Comparison of ENCODE assay signal across 9 mouse cellular contexts in the genomic region with DNA sequence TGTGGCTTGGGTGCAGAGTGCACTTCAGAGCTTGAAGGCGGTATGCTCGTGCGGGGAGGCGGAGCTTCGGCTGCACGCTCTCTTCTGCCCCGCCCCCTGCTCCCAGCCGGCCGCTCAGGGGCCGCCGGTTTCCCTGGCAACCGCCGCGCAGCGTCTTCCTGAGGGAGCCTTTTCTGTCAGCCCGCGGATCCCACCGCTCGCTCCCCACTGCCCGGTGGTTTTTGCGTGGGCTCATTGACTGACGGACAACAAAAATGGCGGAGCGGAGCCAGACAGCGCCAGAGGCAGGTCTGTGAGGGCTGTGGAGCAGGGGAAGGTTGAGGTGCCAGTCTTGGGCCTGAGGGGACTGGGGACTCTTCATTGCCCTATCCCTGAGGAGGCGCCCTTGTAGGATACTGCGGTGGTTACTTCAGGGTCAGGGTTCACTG. TPM values are rescaled to one million over a fixed set of nuclear protein-coding genes. Genes with fewer than 3 reads are reported as not detected.
DNase-seq lines count a peak whose midpoint lies in the region; ATAC-seq and TF ChIP-seq lines count a peak whose summit lies in the region.
"Had no signal": no experiment of that assay in that cellular context is flagged by ENCODE, and none has a peak within 500 bp of the region (broad histone marks: within the 10 kb centered on the region; RNA-seq: fewer than 3 reads in every experiment).

A gene (plus strand): TSS at position 44 of the 428 bp plus-strand sequence.

- DNase-seq in thymus, adult 2 months = peak; percentile 14
- no peak for DNase-seq in thymus, adult 18-20 months
- DNase-seq in kidney, postnatal 0 days (ENCODE audit: low spot score) = peak; percentile 81
- DNase-seq in limb, embryonic 14.5 days (ENCODE audit: low spot score) = peak; percentile 30
- peak; percentile 84 for DNase-seq in testis, postnatal 14 days (ENCODE audit: low spot score)

- no peaks in the 10 kb centered on the region for H3K27me3 ChIP-seq in thymus, adult 2 months (ENCODE audit: control insufficient read depth, insufficient read depth, low read length)
- no peaks in the 10 kb centered on the region for H3K27me3 ChIP-seq in embryonic facial prominence, embryonic 13.5 days
- H3K27me3 ChIP-seq in heart, embryonic 15.5 days = no peaks in the 10 kb centered on the region
- no peaks in the 10 kb centered on the region for H3K27me3 ChIP-seq in kidney, postnatal 0 days (ENCODE audit: insufficient read depth, low read length)
- no peaks in the 10 kb centered on the region for H3K27me3 ChIP-seq in limb, embryonic 14.5 days (ENCODE audit: control insufficient read depth, insufficient read depth, low read length)
- H3K27me3 ChIP-seq in midbrain, embryonic 15.5 days (replicated peaks) = no peaks in the 10 kb centered on the region
- H3K27me3 ChIP-seq: CH12.LX had no signal

- H3K27ac ChIP-seq in thymus, adult 2 months (ENCODE audit: control insufficient read depth, insufficient read depth, low read length) = no peak within 1 kb of the TSS
- no peak within 1 kb of the TSS for H3K27ac ChIP-seq in embryonic facial prominence, embryonic 13.5 days
- H3K27ac ChIP-seq in heart, embryonic 15.5 days = no peak within 1 kb of the TSS
- no peak within 1 kb of the TSS for H3K27ac ChIP-seq in kidney, postnatal 0 days
- no peak within 1 kb of the TSS for H3K27ac ChIP-seq in limb, embryonic 14.5 days (replicated peaks; ENCODE audit: low read depth, low read length)
- peak within 1 kb of the TSS; percentile 48; the same call in 1 of the 2 replicates for H3K27ac ChIP-seq in midbrain, embryonic 15.5 days

- peaks cover 3% of the 10 kb centered on the region; the same call in 1 of the 2 replicates for H3K4me1 ChIP-seq in thymus, adult 2 months (replicated peaks; ENCODE audit: control insufficient read depth, insufficient read depth, low read length)
- no peaks in the 10 kb centered on the region for H3K4me1 ChIP-seq in embryonic facial prominence, embryonic 13.5 days
- H3K4me1 ChIP-seq in heart, embryonic 15.5 days (replicated peaks) = peaks cover 10% of the 10 kb centered on the region; the same call in 1 of the 2 replicates
- no peaks in the 10 kb centered on the region for H3K4me1 ChIP-seq in kidney, postnatal 0 days (replicated peaks; ENCODE audit: insufficient read depth, low read length)
- H3K4me1 ChIP-seq in limb, embryonic 14.5 days (ENCODE audit: control insufficient read depth, insufficient read depth, low read length) = no peaks in the 10 kb centered on the region
- H3K4me1 ChIP-seq in midbrain, embryonic 15.5 days = peaks cover 4% of the 10 kb centered on the region; the same call in 1 of the 2 replicates

- H3K36me3 ChIP-seq in thymus, adult 2 months (ENCODE audit: control insufficient read depth, insufficient read depth, low read length) = no peaks in the 10 kb centered on the region
- H3K36me3 ChIP-seq in embryonic facial prominence, embryonic 13.5 days = no peaks in the 10 kb centered on the region
- H3K36me3 ChIP-seq in heart, embryonic 15.5 days = no peaks in the 10 kb centered on the region
- H3K36me3 ChIP-seq in kidney, postnatal 0 days (ENCODE audit: insufficient read depth, low read length) = no peaks in the 10 kb centered on the region
- no peaks in the 10 kb centered on the region for H3K36me3 ChIP-seq in limb, embryonic 14.5 days (ENCODE audit: control insufficient read depth, insufficient read depth, low read length)
- H3K36me3 ChIP-seq in midbrain, embryonic 15.5 days (replicated peaks) = no peaks in the 10 kb centered on the region

- no peak for TF ChIP-seq CTCF in thymus, adult 2 months (IDR thresholded peaks at IDR 0.05; ENCODE audit: borderline replicate concordance, control insufficient read depth, extremely low read depth, insufficient read depth, low read length, poor library complexity)
- no peak for TF ChIP-seq CTCF in kidney, postnatal 0 days (IDR thresholded peaks at IDR 0.05; ENCODE audit: low read depth)

- peak within 1 kb of the TSS; percentile 68 for H3K9ac ChIP-seq in embryonic facial prominence, embryonic 13.5 days
- peak within 1 kb of the TSS; percentile 53 for H3K9ac ChIP-seq in heart, embryonic 15.5 days
- H3K9ac ChIP-seq in kidney, postnatal 0 days (ENCODE audit: low read depth, low read length) = peak within 1 kb of the TSS; percentile 52
- H3K9ac ChIP-seq in limb, embryonic 14.5 days (ENCODE audit: low read depth, low read length, severe bottlenecking) = peak within 1 kb of the TSS; percentile 52
- H3K9ac ChIP-seq in midbrain, embryonic 15.5 days = peak within 1 kb of the TSS; percentile 41

- 5% methylated on average over 27 of the region's 27 CpGs for WGBS in thymus, adult 2 months
- WGBS in embryonic facial prominence, embryonic 13.5 days = under 1% methylated on average over 27 of the region's 27 CpGs
- 1% methylated on average over 27 of the region's 27 CpGs for WGBS in heart, embryonic 15.5 days
- WGBS in kidney, postnatal 0 days = under 1% methylated on average over 27 of the region's 27 CpGs
- 2% methylated on average over 27 of the region's 27 CpGs for WGBS in limb, embryonic 14.5 days
- under 1% methylated on average over 27 of the region's 27 CpGs for WGBS in midbrain, embryonic 15.5 days

- no peak within 1 kb of the TSS for H3K4me3 ChIP-seq in thymus, adult 2 months (ENCODE audit: control insufficient read depth, insufficient read depth, low read length)
- H3K4me3 ChIP-seq in embryonic facial prominence, embryonic 13.5 days = peak within 1 kb of the TSS; percentile 58
- peak within 1 kb of the TSS; percentile 67 for H3K4me3 ChIP-seq in heart, embryonic 15.5 days
- H3K4me3 ChIP-seq in kidney, postnatal 0 days (replicated peaks; ENCODE audit: low read depth, low read length) = peak within 1 kb of the TSS; percentile 57
- peak within 1 kb of the TSS; percentile 52 for H3K4me3 ChIP-seq in limb, embryonic 14.5 days (replicated peaks; ENCODE audit: low read length)
- peak within 1 kb of the TSS; percentile 70 for H3K4me3 ChIP-seq in midbrain, embryonic 15.5 days

- ATAC-seq in embryonic facial prominence, embryonic 13.5 days (ENCODE audit: insufficient number of reproducible peaks, insufficient read depth, low FRiP score, low TSS enrichment, low read depth) = peak; percentile 91
- peak; percentile 88 for ATAC-seq in heart, embryonic 15.5 days (replicated peaks; ENCODE audit: insufficient number of reproducible peaks, insufficient read depth, low FRiP score, low read depth)
- ATAC-seq in kidney, postnatal 0 days (replicated peaks; ENCODE audit: low FRiP score, low read depth) = peak; percentile 96
- ATAC-seq in limb, embryonic 14.5 days (ENCODE audit: low FRiP score, low read depth) = peak; percentile 85
- peak; percentile 99 for ATAC-seq in midbrain, embryonic 15.5 days (replicated peaks)

- no peaks in the 10 kb centered on the region for H3K9me3 ChIP-seq in embryonic facial prominence, embryonic 13.5 days
- H3K9me3 ChIP-seq in heart, embryonic 15.5 days (replicated peaks) = no peaks in the 10 kb centered on the region
- H3K9me3 ChIP-seq in kidney, postnatal 0 days (replicated peaks; ENCODE audit: low read length) = no peaks in the 10 kb centered on the region
- no peaks in the 10 kb centered on the region for H3K9me3 ChIP-seq in limb, embryonic 14.5 days (ENCODE audit: control insufficient read depth, low read length)
- no peaks in the 10 kb centered on the region for H3K9me3 ChIP-seq in midbrain, embryonic 15.5 days

- TF ChIP-seq POLR2A in thymus, adult 2 months (IDR thresholded peaks at IDR 0.05; ENCODE audit: control insufficient read depth, extremely low read depth, insufficient read depth, low read length, poor library complexity) = no peak
- no peak for TF ChIP-seq POLR2A in limb, embryonic 14.5 days (IDR thresholded peaks at IDR 0.05; ENCODE audit: borderline replicate concordance, extremely low read depth, insufficient read depth, insufficient read length)

- peak within 1 kb of the TSS; percentile 71 for H3K4me2 ChIP-seq in embryonic facial prominence, embryonic 13.5 days
- peak within 1 kb of the TSS; percentile 72 for H3K4me2 ChIP-seq in heart, embryonic 15.5 days
- peak within 1 kb of the TSS; percentile 75 for H3K4me2 ChIP-seq in kidney, postnatal 0 days (ENCODE audit: low read length)
- peak within 1 kb of the TSS; percentile 67 for H3K4me2 ChIP-seq in limb, embryonic 14.5 days (replicated peaks; ENCODE audit: low read depth, low read length, severe bottlenecking)
- peak within 1 kb of the TSS; percentile 73 for H3K4me2 ChIP-seq in midbrain, embryonic 15.5 days

RNA-seq across cellular contexts. Expression of the gene that starts here (rescaled TPM):
- 0.07 TPM in 1 of 2 replicates, not detected in the other for polyA plus RNA-seq in thymus, adult 2 months (2012; rRNA removed)
- polyA plus RNA-seq in embryonic facial prominence, embryonic 13.5 days (2015; fragmentation: Nextera tagmentation; extraction: Ambion mirVana) = 0.33 and 0.74 TPM in 2 replicates
- 0.67 and 1.5 TPM in 2 replicates for polyA plus RNA-seq in heart, embryonic 15.5 days (2015; fragmentation: Nextera tagmentation; extraction: Ambion mirVana)
- 0.28 and 0.60 TPM in 2 replicates for polyA plus RNA-seq in kidney, postnatal 0 days (2015; fragmentation: Nextera tagmentation; extraction: Ambion mirVana)
- 0.19 and 0.21 TPM in 2 replicates for polyA plus RNA-seq in limb, embryonic 14.5 days (2012; rRNA removed)
- polyA plus RNA-seq in limb, embryonic 14.5 days (2014; fragmentation: Nextera tagmentation; extraction: Ambion mirVana) = 0.17 and 0.36 TPM in 2 replicates
- 2.7 and 3.7 TPM in 2 replicates for polyA plus RNA-seq in midbrain, embryonic 15.5 days (2015; fragmentation: Nextera tagmentation; extraction: Ambion mirVana)

Comparison
In these comparisons a context has a peak if more than half of its experiments do, and no peak if none do; other contexts are left out.
1. Peak in DNase-seq in thymus, adult 2 months; RNA of the gene not detected or under 1 TPM.
2. Peak in ATAC-seq, H3K4me3 ChIP-seq, H3K9ac ChIP-seq and H3K4me2 ChIP-seq in embryonic facial prominence, embryonic 13.5 days; RNA of the gene not detected or under 1 TPM.
3. Peak in DNase-seq, ATAC-seq, H3K4me3 ChIP-seq, H3K9ac ChIP-seq and H3K4me2 ChIP-seq in kidney, postnatal 0 days; RNA of the gene not detected or under 1 TPM.
4. Peak in DNase-seq, ATAC-seq, H3K4me3 ChIP-seq, H3K9ac ChIP-seq and H3K4me2 ChIP-seq in limb, embryonic 14.5 days; RNA of the gene not detected or under 1 TPM.